Mouse (Mus musculus) kidney, adult 2 months (tissue): ENCODE measurements around the gene Me3. TPM values are rescaled to one million over a fixed set of nuclear protein-coding genes. Genes with fewer than 3 reads are reported as not detected.

ENCODE experiments used
- DNase-seq: peaks from one replicate; pipeline ENCODE4 v3.0.0; 2021
- H3K27ac ChIP-seq: fragments of 200-500 bp; 2 replicates; pipeline ENCODE4 v1.5.1; 2012; ENCODE audit warnings: low read depth, low read length, control low read depth, inconsistent platforms; ENCODE audit not compliant: insufficient read depth
- H3K27me3 ChIP-seq: fragments of 200-500 bp; replicated peaks from 2 replicates; pipeline ENCODE4 v1.6.1; 2012; ENCODE audit warnings: mild to moderate bottlenecking, moderate library complexity, low read length, inconsistent platforms; ENCODE audit not compliant: control insufficient read depth, insufficient read depth
- H3K36me3 ChIP-seq: fragments of 200-500 bp; 2 replicates; pipeline ENCODE4 v1.6.1; 2012; ENCODE audit warnings: mild to moderate bottlenecking, moderate library complexity, low read length, inconsistent platforms; ENCODE audit not compliant: control insufficient read depth, insufficient read depth
- H3K4me1 ChIP-seq: fragments of 200-500 bp; 2 replicates; pipeline ENCODE4 v1.6.1; 2011; ENCODE audit warnings: low read length; ENCODE audit not compliant: control insufficient read depth, insufficient read depth
- H3K4me3 ChIP-seq: fragments of 200-500 bp; 2 replicates; pipeline ENCODE4 v1.5.1; 2011; ENCODE audit warnings: mild to moderate bottlenecking, low read depth, low read length, control low read depth; ENCODE audit not compliant: insufficient read depth
- CTCF ChIP-seq: fragments of 200-500 bp; conservative IDR thresholded peaks from 2 replicates; pipeline ENCODE4 v1.5.1; 2011; ENCODE audit warnings: low read depth, mild to moderate bottlenecking, control low read depth, low read length, moderate library complexity, mixed read lengths; ENCODE audit not compliant: insufficient read depth, insufficient read length
- POLR2A ChIP-seq: fragments of 200-500 bp; IDR thresholded peaks from one replicate; pipeline ENCODE4 v1.6.1; 2011; ENCODE audit warnings: low read depth, low read length, control low read depth
- WGBS: fragments of 180-500 bp; shearing (Covaris S2); methylation state at CpG from one replicate; pipeline ENCODE4 v1.1.7; 2018; 5-methylcytosine and 5-hydroxymethylcytosine counted together
- polyA plus RNA-seq: library from polyadenylated mRNA; depleted of rRNA; stranded (reverse); fragments of >200 nt; gene quantifications from 2 replicates; pipeline ENCODE4 v1.2.3, GENCODE M21; 2012

The Me3 gene
- polyA plus RNA-seq, 1 experiment = 89.3 TPM

GRCm38 (mm10) chr7:89770021-89770420 lies 137.8 kb downstream of the Me3 start:
- DNase-seq = no peak
- Histone ChIP-seq H3K4me1 (peaks cover 10% of the 10 kb centered on the region; the same call in 1 of the 2 replicates), H3K27me3 (no peaks in the 10 kb centered on the region), H3K27ac (peak overlapping the region; percentile 4), H3K4me3 (no peak overlapping the region), H3K36me3 (no peaks in the 10 kb centered on the region)
- WGBS = 54% methylated on average over 6 of the region's 6 CpGs
- TF ChIP-seq CTCF = no peak
- TF ChIP-seq POLR2A = no peak

DNA sequence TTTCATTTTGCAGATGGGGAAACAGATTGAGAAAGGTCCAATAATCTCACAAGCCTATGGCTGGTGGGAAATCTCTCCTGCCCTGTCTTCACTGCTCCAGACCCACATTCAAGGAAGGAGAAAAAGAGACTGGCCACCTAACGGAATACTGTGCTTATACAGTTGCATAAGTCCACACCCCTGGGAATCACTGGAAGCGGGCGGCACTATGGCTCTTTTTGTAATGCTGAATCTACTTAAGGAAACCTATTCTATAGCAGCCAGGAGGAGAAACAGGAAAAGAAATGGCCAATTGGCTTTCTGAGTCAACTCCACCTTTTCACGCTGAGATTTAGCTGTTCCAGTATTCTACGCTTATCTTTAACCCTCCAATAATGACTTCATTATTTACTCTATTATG lies 140.7 kb downstream of the Me3 start:
- DNase-seq = no peak
- TF ChIP-seq POLR2A = no peak
- no peak for TF ChIP-seq CTCF

GRCm38 (mm10) chr7:89773352-89773921 lies 141.2 kb downstream of the Me3 start:
- peak; percentile 77 for DNase-seq
- Histone ChIP-seq H3K36me3 (no peaks in the 10 kb centered on the region), H3K4me1 (peaks cover 10% of the 10 kb centered on the region; the same call in 1 of the 2 replicates), H3K27ac (peak overlapping the region; percentile 74; the same call in 1 of the 2 replicates), H3K4me3 (no peak overlapping the region), H3K27me3 (no peaks in the 10 kb centered on the region)
- TF ChIP-seq POLR2A (no peak), CTCF (no peak)
- WGBS = 55% methylated on average over 3 of the region's 3 CpGs

More for the DNA sequence above, 140.7 kb downstream of the Me3 start:
- Histone ChIP-seq H3K27me3 (no peaks in the 10 kb centered on the region), H3K36me3 (no peaks in the 10 kb centered on the region), H3K4me3 (no peak overlapping the region), H3K27ac (peak overlapping the region; percentile 50), H3K4me1 (peaks cover 10% of the 10 kb centered on the region; the same call in 1 of the 2 replicates)
- WGBS = 71% methylated on average over 5 of the region's 5 CpGs

GRCm38 (mm10) chr7:89773926-89774325 lies 141.7 kb downstream of the Me3 start:
- WGBS = 39% methylated on average over 2 of the region's 2 CpGs

DNA sequence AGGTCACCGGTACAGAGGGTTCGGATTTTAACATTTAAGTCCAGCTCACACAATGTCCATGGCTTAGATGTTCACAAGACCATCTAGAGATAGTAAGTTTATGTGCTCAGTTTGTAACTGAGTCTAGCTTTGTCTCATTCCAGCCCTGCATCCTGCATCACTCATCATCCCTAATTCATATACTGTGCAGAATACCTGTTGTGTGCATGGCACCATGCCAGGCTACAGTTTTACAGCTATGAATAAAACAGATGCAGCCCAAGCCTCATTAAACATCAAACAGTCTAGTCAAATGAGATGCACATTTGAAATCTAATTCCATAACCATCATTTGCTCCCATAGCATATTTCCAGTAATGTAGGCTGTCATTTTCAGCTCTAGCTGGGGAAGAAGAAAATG lies 143.7 kb downstream of the Me3 start:
- Histone ChIP-seq H3K27me3 (no peaks in the 10 kb centered on the region), H3K27ac (no peak overlapping the region), H3K4me3 (no peak overlapping the region), H3K4me1 (peaks cover 10% of the 10 kb centered on the region; the same call in 1 of the 2 replicates), H3K36me3 (no peaks in the 10 kb centered on the region)
- no peak for DNase-seq
- TF ChIP-seq CTCF = no peak
- no peak for TF ChIP-seq POLR2A
- WGBS = 96% methylated on average over 2 of the region's 2 CpGs

More at GRCm38 (mm10) chr7:89773926-89774325, 141.7 kb downstream of the Me3 start:
- TF ChIP-seq CTCF = no peak
- no peak for TF ChIP-seq POLR2A
- H3K4me1 ChIP-seq = peaks cover 10% of the 10 kb centered on the region; the same call in 1 of the 2 replicates
- H3K4me3 ChIP-seq = no peak overlapping the region
- no peaks in the 10 kb centered on the region for H3K36me3 ChIP-seq
- H3K27me3 ChIP-seq = no peaks in the 10 kb centered on the region
- DNase-seq = peak; percentile 23
- H3K27ac ChIP-seq = peak overlapping the region; percentile 74; the same call in 1 of the 2 replicates

DNA sequence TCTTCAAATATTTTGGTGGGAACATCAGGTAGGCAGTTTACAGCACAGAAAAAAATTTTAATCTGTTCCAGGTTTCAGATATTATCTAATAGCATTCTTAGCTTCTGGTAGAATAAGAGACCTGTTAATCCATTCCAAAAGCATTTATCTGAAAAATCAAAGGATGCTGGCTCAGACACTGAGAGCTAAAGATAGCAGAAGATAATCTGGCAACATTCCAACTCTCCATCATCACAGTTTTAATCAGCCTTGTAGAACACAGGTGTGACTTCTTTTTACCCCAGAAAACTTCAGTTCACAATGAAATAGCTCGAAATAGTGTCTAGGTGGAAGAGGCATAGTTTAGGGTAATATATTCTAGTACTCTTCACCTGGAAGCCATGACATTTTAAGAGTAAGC lies 149.2 kb downstream of the Me3 start:
- Histone ChIP-seq H3K27me3 (no peaks in the 10 kb centered on the region), H3K4me1 (no peaks in the 10 kb centered on the region), H3K27ac (no peak overlapping the region), H3K36me3 (no peaks in the 10 kb centered on the region), H3K4me3 (no peak overlapping the region)
- no peak for DNase-seq
- TF ChIP-seq POLR2A (no peak), CTCF (no peak)
- WGBS = 80% methylated on average over 1 of the region's 1 CpGs

- Histone ChIP-seq H3K27me3 (no peaks in the 10 kb centered on the region; the same call in 1 of the 2 replicates), H3K4me3 (no peak overlapping the region), H3K36me3 (no peaks in the 10 kb centered on the region), H3K27ac (no peak overlapping the region), H3K4me1 (no peaks in the 10 kb centered on the region)
- TF ChIP-seq POLR2A = no peak
- no peak for TF ChIP-seq CTCF
- DNase-seq = peak; percentile 44
- 68% methylated on average over 7 of the region's 7 CpGs for WGBS
Measured at GRCm38 (mm10) chr7:89787735-89788134, 155.5 kb downstream of the Me3 start.

DNA sequence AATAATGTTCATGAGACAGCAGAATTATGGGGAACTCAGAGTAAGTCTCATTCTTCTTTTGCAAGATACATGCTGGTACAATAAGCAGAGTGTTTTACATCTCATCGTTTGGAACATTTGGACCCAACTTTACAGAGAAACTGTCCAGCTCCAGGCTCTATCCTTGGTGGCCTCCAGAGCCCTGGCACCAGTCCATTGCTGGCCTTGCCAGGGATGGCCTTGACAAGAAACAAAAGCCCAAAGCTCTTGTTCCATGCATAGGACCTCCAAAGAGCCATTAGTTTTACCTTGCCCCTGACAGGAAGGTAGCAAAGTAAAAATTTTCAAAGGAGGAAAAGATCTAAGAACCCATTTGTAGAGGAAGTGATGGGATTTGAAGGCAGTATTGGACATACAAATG lies 160.4 kb downstream of the Me3 start:
- 78% methylated on average over 1 of the region's 1 CpGs for WGBS
- Histone ChIP-seq H3K4me1 (no peaks in the 10 kb centered on the region), H3K27ac (no peak overlapping the region), H3K36me3 (no peaks in the 10 kb centered on the region), H3K27me3 (no peaks in the 10 kb centered on the region; the same call in 1 of the 2 replicates), H3K4me3 (no peak overlapping the region)
- no peak for TF ChIP-seq CTCF
- TF ChIP-seq POLR2A = no peak
- no peak for DNase-seq
